Mouse (Mus musculus): ENCODE results near the gene Ift80.
"Not testable (repeated sequence)": the region's sequence is repeated elsewhere in the genome, so short reads cannot be mapped to it uniquely, and the experiment has no call there.

The Ift80 gene

GRCm38 (mm10) chr3:68936709-68937108, 67.7 kb downstream of the Ift80 start:
- DNase-seq (ENCODE audit: low read depth, low spot score), result no peak

- DNase-seq (ENCODE audit: low read depth, low spot score), result peak; percentile 32
These were observed 68.9 kb downstream of the Ift80 start for GRCm38 (mm10) chr3:68935498-68935897.

GRCm38 (mm10) chr3:68934259-68934658, 70.1 kb downstream of the Ift80 start:
- no peak for DNase-seq (ENCODE audit: low read depth, low spot score)

- DNase-seq (ENCODE audit: low read depth, low spot score), result no peak
These were observed 75.8 kb downstream of the Ift80 start for GRCm38 (mm10) chr3:68928619-68929018.

GRCm38 (mm10) chr3:68907509-68907908, 96.9 kb downstream of the Ift80 start:
- no peak for DNase-seq (ENCODE audit: low read depth, low spot score)

- DNase-seq (ENCODE audit: low read depth, low spot score), result no peak
These were observed 99.2 kb downstream of the Ift80 start for GRCm38 (mm10) chr3:68904902-68905778.

- not testable (repeated sequence) for DNase-seq (ENCODE audit: low read depth, low spot score)
These were observed 101.7 kb downstream of the Ift80 start for GRCm38 (mm10) chr3:68902636-68903035.

- no peak for DNase-seq (ENCODE audit: low read depth, low spot score)
These were observed 107.2 kb downstream of the Ift80 start for GRCm38 (mm10) chr3:68897154-68897553.

- no peak for DNase-seq (ENCODE audit: low read depth, low spot score)
These were observed 108.9 kb downstream of the Ift80 start for GRCm38 (mm10) chr3:68895426-68895825.

GRCm38 (mm10) chr3:68886845-68887244, 117.5 kb downstream of the Ift80 start:
- DNase-seq (ENCODE audit: low read depth, low spot score), result no peak

GRCm38 (mm10) chr3:68874079-68874478, 130.3 kb downstream of the Ift80 start:
- DNase-seq (ENCODE audit: low read depth, low spot score), result no peak

- no peak for DNase-seq (ENCODE audit: low read depth, low spot score)
These were observed 133.8 kb downstream of the Ift80 start for GRCm38 (mm10) chr3:68870568-68870950.

GRCm38 (mm10) chr3:68869691-68870567, 134.4 kb downstream of the Ift80 start:
- DNase-seq (ENCODE audit: low read depth, low spot score), result peak; percentile 52

GRCm38 (mm10) chr3:68869211-68869690, 135.1 kb downstream of the Ift80 start, which contains the start of gene 1110032F04Rik:
Gene 1110032F04Rik (plus strand): TSS chr3:68869586.
- peak; percentile 61 for DNase-seq (ENCODE audit: low read depth, low spot score)

GRCm38 (mm10) chr3:68852414-68852813, 152.0 kb downstream of the Ift80 start:
- DNase-seq (ENCODE audit: low read depth, low spot score), result no peak

GRCm38 (mm10) chr3:68848323-68848722, 156.0 kb downstream of the Ift80 start:
- no peak for DNase-seq (ENCODE audit: low read depth, low spot score)

- no peak for DNase-seq (ENCODE audit: low read depth, low spot score)
These were observed 160.3 kb downstream of the Ift80 start for GRCm38 (mm10) chr3:68844025-68844424.

All from mesoderm, embryonic 11.5 days (tissue).